Mouse (Mus musculus): ENCODE data around the gene Bckdk. TPM values are rescaled to one million over a fixed set of nuclear protein-coding genes. Genes with fewer than 3 reads are reported as not detected.
"Not testable (repeated sequence)": the region's sequence is repeated elsewhere in the genome, so short reads cannot be mapped to it uniquely, and the experiment has no call there.

Bckdk gene
- polyA plus RNA-seq, 1 experiment from 2014 or later, result 69.2 TPM

DNA sequence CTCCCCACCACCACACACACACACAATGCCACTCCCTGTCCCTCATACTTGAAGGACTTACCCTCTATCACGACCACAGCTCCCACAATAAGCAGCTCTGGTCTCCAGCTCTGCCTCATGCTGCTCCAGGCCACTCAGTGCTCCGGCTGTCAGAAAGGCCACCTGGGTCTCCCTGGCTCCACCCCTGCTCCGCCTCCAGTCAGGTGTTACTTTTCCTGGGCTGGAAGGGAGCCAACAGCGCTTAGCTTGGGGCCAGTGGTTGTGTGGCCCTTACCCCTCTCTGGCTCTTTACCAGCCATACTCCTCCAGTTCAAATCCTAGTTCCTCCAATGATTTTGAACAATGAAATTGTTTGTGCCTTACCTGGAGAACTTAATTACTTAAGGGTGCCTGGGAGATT is 13.1 kb upstream of the Bckdk start, which contains the start of gene Prss53:
Gene Prss53, minus strand, starts transcription at position 173 of the 400 bp plus-strand sequence.
- no peak within 1 kb of the TSS for H3K4me3 ChIP-seq (replicated peaks; ENCODE audit: low read length)
- no peak for ATAC-seq (ENCODE audit: low FRiP score)
- H3K4me2 ChIP-seq (replicated peaks), result no peak within 1 kb of the TSS
- H3K27ac ChIP-seq, result no peak within 1 kb of the TSS
- no peak for DNase-seq (ENCODE audit: low spot score)
- 30% methylated on average over 4 of the region's 4 CpGs for WGBS
- H3K27me3 ChIP-seq (ENCODE audit: control insufficient read depth, insufficient read depth, low read length), result no peaks in the 10 kb centered on the region
- peaks cover 9% of the 10 kb centered on the region for H3K4me1 ChIP-seq (replicated peaks; ENCODE audit: control insufficient read depth, insufficient read depth, low read length)
- H3K9me3 ChIP-seq (ENCODE audit: control insufficient read depth, low read length), result no peaks in the 10 kb centered on the region
- H3K36me3 ChIP-seq (replicated peaks; ENCODE audit: control insufficient read depth, insufficient read depth), result peaks cover 66% of the 10 kb centered on the region
- no peak within 1 kb of the TSS for H3K9ac ChIP-seq

DNA sequence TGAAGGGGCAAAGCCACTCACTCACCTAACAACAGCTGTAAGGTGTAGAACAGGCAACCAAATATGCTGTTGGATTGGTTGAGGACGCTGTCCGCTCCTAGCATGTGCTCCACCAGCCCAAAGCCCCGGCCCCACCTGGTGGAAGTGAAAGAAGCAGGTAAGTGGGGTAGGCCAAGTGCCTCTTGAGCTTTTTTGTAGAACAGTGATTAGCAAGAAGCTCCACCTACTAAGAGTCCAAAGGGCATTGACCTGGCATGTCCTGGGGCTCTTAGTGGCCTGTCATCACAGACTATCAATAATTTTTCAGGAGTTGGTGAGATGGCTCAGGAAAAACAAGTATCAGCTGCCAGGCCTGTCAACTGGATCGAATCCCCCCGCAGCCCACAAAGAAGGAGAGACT is 9.4 kb upstream of the Bckdk start:
- H3K4me2 ChIP-seq (replicated peaks), result peak overlapping the region; percentile 57
- H3K4me1 ChIP-seq (replicated peaks; ENCODE audit: control insufficient read depth, insufficient read depth, low read length), result peaks cover 9% of the 10 kb centered on the region
- DNase-seq (ENCODE audit: low spot score) (no peak), ATAC-seq (ENCODE audit: low FRiP score) (no peak)
- peaks cover 29% of the 10 kb centered on the region for H3K36me3 ChIP-seq (replicated peaks; ENCODE audit: control insufficient read depth, insufficient read depth)
- peak overlapping the region; percentile 59; the same call in 1 of the 2 replicates for H3K9ac ChIP-seq
- no peak overlapping the region for H3K27ac ChIP-seq
- no peaks in the 10 kb centered on the region for H3K9me3 ChIP-seq (ENCODE audit: control insufficient read depth, low read length)
- 93% methylated on average over 5 of the region's 5 CpGs for WGBS
- H3K4me3 ChIP-seq (replicated peaks; ENCODE audit: low read length), result peak overlapping the region; percentile 47; the same call in 1 of the 2 replicates
- H3K27me3 ChIP-seq (ENCODE audit: control insufficient read depth, insufficient read depth, low read length), result no peaks in the 10 kb centered on the region

DNA sequence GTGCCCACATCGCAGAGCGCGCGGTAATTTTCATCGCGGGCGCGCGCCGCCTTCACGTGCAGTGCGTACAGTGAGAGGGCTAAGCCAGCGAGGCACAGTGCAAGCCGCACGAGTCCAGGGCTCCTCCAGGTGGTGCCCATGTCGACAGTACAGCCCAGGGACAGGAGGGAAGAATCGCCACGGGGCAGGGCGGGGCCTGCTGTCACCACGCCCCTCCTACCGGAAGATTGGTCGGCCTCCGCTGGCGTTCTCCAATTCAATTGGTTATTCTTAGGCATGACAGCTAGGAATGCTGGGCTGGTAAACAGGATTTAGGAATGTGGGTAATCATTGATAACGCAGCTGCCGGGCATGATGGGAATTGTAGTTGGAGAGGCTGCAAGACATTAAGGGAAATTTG is 8.4 kb upstream of the Bckdk start, which contains the start of the genes Gm21974 and Vkorc1:
Gene Gm21974, minus strand, starts transcription at position 13 of the 400 bp plus-strand sequence.
Gene Vkorc1, minus strand, starts transcription at position 176 of the 400 bp plus-strand sequence.
- peak within 1 kb of the TSS; percentile 57 for H3K4me2 ChIP-seq (replicated peaks)
- H3K27me3 ChIP-seq (ENCODE audit: control insufficient read depth, insufficient read depth, low read length), result no peaks in the 10 kb centered on the region
- peak within 1 kb of the TSS; percentile 47 for H3K4me3 ChIP-seq (replicated peaks; ENCODE audit: low read length)
- H3K4me1 ChIP-seq (replicated peaks; ENCODE audit: control insufficient read depth, insufficient read depth, low read length), result peaks cover 9% of the 10 kb centered on the region
- H3K27ac ChIP-seq, result peak within 1 kb of the TSS; percentile 48
- H3K36me3 ChIP-seq (replicated peaks; ENCODE audit: control insufficient read depth, insufficient read depth), result peaks cover 21% of the 10 kb centered on the region
- DNase-seq (ENCODE audit: low spot score), result peak; percentile 93
- peak; percentile 98 for ATAC-seq (ENCODE audit: low FRiP score)
- under 1% methylated on average over 26 of the region's 26 CpGs for WGBS
- no peaks in the 10 kb centered on the region for H3K9me3 ChIP-seq (ENCODE audit: control insufficient read depth, low read length)
- H3K9ac ChIP-seq, result peak within 1 kb of the TSS; percentile 59

DNA sequence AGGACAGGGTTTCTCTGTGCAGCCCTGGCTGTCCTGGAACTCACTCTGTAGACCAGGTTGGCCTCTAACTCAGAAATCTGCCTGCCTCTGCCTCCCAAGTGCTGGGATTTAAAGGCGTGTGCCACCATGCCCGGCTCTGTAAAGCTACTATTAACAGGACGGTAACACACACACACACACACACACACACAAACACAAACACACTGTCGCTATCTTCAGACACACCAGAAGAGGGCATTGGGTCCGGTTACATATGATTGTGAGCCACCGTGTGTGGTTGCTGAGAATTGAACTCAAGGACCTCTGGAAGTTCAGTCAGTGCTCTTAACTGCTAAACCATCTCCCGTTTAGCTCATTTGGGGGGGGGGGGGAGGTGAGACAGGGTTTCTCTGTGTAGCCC is 8.0 kb upstream of the Bckdk start:
- Histone ChIP-seq H3K4me2 (replicated peaks) (peak overlapping the region; percentile 57; the same call in 1 of the 2 replicates), H3K36me3 (replicated peaks; ENCODE audit: control insufficient read depth, insufficient read depth) (peaks cover 21% of the 10 kb centered on the region)
- DNase-seq (ENCODE audit: low spot score); H3K9ac ChIP-seq; H3K27me3 ChIP-seq (ENCODE audit: control insufficient read depth, insufficient read depth, low read length); H3K4me3 ChIP-seq (replicated peaks; ENCODE audit: low read length); H3K9me3 ChIP-seq (ENCODE audit: control insufficient read depth, low read length); H3K27ac ChIP-seq; H3K4me1 ChIP-seq (replicated peaks; ENCODE audit: control insufficient read depth, insufficient read depth, low read length); ATAC-seq (ENCODE audit: low FRiP score): not testable (repeated sequence)
- WGBS, result 70% methylated on average over 7 of the region's 7 CpGs

DNA sequence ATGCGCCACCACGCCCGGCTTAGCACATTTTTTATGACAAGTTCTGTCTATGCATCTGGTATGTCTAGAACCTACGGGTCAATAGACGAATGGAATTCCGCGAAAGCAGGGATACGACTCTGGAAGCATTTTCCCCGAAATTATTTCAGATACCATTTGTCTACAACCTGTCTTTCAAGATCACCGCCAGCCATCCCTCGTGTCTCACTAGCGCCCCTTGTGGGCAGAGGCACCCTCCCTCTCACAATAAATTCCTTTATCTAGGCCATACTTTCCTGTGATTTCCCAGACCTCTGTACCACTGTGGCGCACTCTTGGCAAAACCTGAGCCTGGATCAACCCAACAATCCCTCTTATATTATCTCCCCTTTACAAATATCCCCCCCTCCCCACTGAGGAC is 7.5 kb upstream of the Bckdk start:
- no peaks in the 10 kb centered on the region for H3K27me3 ChIP-seq (ENCODE audit: control insufficient read depth, insufficient read depth, low read length)
- H3K4me2 ChIP-seq (replicated peaks), result no peak overlapping the region
- H3K4me1 ChIP-seq (replicated peaks; ENCODE audit: control insufficient read depth, insufficient read depth, low read length), result peaks cover 9% of the 10 kb centered on the region
- H3K9ac ChIP-seq, result no peak overlapping the region
- peaks cover 17% of the 10 kb centered on the region for H3K36me3 ChIP-seq (replicated peaks; ENCODE audit: control insufficient read depth, insufficient read depth)
- no peak overlapping the region for H3K27ac ChIP-seq
- H3K4me3 ChIP-seq (replicated peaks; ENCODE audit: low read length), result no peak overlapping the region
- no peaks in the 10 kb centered on the region for H3K9me3 ChIP-seq (ENCODE audit: control insufficient read depth, low read length)
- DNase-seq (ENCODE audit: low spot score), result peak; percentile 53
- WGBS, result 65% methylated on average over 13 of the region's 13 CpGs
- no peak for ATAC-seq (ENCODE audit: low FRiP score)

DNA sequence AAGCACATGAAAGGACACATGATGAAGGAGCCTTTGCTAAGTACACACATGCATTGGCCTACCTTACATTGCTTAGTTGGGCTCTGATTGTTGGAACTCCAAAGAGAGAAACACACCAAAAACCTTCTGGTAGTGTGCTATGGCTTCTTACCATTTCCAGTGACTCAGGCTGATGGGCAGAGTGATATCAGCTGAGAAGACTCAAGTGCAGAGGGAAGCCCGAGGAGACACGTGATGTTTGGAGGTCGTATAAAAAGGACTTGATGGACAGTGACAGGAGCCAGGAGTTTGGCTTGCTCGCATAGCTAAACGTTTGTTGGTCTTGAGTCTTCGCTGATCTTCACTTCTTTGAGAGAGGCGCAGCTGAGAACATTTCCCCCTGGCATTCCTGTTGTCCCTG is 6.3 kb upstream of the Bckdk start:
- 93% methylated on average over 7 of the region's 7 CpGs for WGBS
- Histone ChIP-seq H3K4me1 (replicated peaks; ENCODE audit: control insufficient read depth, insufficient read depth, low read length) (peaks cover 9% of the 10 kb centered on the region), H3K27me3 (ENCODE audit: control insufficient read depth, insufficient read depth, low read length) (no peaks in the 10 kb centered on the region), H3K4me2 (replicated peaks) (no peak overlapping the region), H3K4me3 (replicated peaks; ENCODE audit: low read length) (no peak overlapping the region), H3K9ac (no peak overlapping the region), H3K36me3 (replicated peaks; ENCODE audit: control insufficient read depth, insufficient read depth) (peaks cover 13% of the 10 kb centered on the region), H3K27ac (no peak overlapping the region), H3K9me3 (ENCODE audit: control insufficient read depth, low read length) (no peaks in the 10 kb centered on the region)
- DNase-seq (ENCODE audit: low spot score), result no peak
- ATAC-seq (ENCODE audit: low FRiP score), result no peak

DNA sequence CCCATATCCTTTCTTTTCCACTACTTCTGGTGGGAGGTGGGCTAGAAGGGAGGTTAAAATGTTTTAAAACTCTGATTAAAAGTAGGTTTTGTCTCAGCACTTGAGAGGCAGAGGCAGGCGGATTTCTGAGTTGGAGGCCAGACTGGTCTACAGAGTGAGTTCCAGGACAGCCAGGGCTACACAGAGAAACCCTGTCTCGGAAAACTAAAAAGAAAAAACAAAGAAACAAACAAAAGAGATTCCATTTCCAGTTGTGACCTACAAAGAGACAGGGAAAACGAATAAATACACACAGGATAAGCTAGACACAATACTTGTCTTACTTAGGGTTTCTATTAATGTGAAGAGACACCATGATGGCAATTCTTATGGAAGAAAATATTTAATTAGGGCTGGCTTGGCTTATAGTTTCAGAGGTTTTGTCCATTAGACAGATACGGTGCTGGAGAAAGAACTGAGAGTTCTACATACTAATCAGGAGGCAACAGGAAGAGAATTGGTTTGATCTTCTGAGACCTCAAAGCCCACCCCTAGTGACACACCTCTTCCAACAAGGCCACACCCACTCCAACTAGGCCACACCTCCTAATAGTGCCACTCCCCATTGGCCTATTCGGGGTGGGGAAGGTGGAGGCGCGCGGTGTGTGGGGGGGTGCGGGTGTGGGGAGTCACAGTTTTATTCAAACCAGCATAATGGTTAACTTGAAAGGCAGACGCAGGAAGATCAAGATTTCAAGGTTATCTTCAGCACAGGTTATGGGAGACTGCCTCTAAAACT is 5.5 kb upstream of the Bckdk start:
- no peaks in the 10 kb centered on the region for H3K27me3 ChIP-seq (ENCODE audit: control insufficient read depth, insufficient read depth, low read length)
- DNase-seq (ENCODE audit: low spot score), result no peak
- no peak overlapping the region for H3K4me3 ChIP-seq (replicated peaks; ENCODE audit: low read length)
- no peaks in the 10 kb centered on the region for H3K9me3 ChIP-seq (ENCODE audit: control insufficient read depth, low read length)
- no peak overlapping the region for H3K9ac ChIP-seq
- ATAC-seq (ENCODE audit: low FRiP score), result no peak
- no peak overlapping the region for H3K4me2 ChIP-seq (replicated peaks)
- peaks cover 9% of the 10 kb centered on the region for H3K4me1 ChIP-seq (replicated peaks; ENCODE audit: control insufficient read depth, insufficient read depth, low read length)
- WGBS, result 39% methylated on average over 10 of the region's 10 CpGs
- 0 out of 2 replicates have a peak, but pooled peaks cover 5% of the 10 kb centered on the region for H3K36me3 ChIP-seq (replicated peaks; ENCODE audit: control insufficient read depth, insufficient read depth)
- no peak overlapping the region for H3K27ac ChIP-seq

DNA sequence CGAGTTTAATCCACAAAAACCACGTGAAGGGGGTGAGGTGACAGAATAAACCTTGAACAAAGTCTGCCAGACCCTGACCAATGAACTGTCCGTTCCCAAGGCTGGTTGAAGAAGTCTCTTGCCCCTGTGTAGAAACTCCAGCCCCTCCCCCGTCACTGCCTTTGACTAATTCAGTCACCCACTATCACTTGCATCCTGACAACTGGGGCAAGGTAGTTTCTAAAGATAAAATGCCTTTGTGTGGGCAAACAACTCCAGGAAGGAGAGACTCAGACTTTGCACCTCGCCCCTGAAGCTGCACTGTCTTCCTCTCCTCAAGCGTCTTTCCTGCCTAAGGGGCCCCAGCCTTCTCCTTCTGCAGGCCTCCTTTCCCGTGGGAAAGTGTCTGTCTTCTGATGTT is 3.9 kb upstream of the Bckdk start:
- Histone ChIP-seq H3K27ac (no peak overlapping the region), H3K9me3 (ENCODE audit: control insufficient read depth, low read length) (no peaks in the 10 kb centered on the region), H3K36me3 (replicated peaks; ENCODE audit: control insufficient read depth, insufficient read depth) (no peaks in the 10 kb centered on the region), H3K9ac (no peak overlapping the region), H3K4me1 (replicated peaks; ENCODE audit: control insufficient read depth, insufficient read depth, low read length) (peaks cover 7% of the 10 kb centered on the region), H3K4me2 (replicated peaks) (no peak overlapping the region), H3K4me3 (replicated peaks; ENCODE audit: low read length) (no peak overlapping the region), H3K27me3 (ENCODE audit: control insufficient read depth, insufficient read depth, low read length) (no peaks in the 10 kb centered on the region)
- ATAC-seq (ENCODE audit: low FRiP score) (no peak), DNase-seq (ENCODE audit: low spot score) (no peak)
- WGBS, result 53% methylated on average over 7 of the region's 7 CpGs

DNA sequence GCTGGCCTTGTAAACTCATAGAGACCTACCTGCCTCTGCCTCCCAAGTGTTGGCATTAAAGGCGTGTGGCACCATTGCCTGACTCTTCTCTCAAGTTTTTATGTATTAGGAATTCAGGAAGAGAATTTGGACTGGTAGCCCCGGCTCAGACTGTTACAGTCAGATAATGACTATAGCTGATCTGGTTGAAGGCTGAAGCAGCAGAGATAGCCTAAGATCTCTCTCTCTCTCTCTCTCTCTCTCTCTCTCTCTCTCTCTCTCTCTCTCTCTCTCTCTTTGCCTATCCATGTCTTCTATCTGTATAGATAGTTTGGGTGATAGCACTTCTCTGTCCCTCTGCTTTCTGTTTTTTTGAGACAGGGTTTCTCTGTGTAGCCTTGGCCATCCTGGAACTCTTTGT is 2.1 kb upstream of the Bckdk start:
- H3K9me3 ChIP-seq (ENCODE audit: control insufficient read depth, low read length), result no peaks in the 10 kb centered on the region
- H3K27me3 ChIP-seq (ENCODE audit: control insufficient read depth, insufficient read depth, low read length), result no peaks in the 10 kb centered on the region
- 63% methylated on average over 2 of the region's 2 CpGs for WGBS
- H3K36me3 ChIP-seq (replicated peaks; ENCODE audit: control insufficient read depth, insufficient read depth), result peaks cover 6% of the 10 kb centered on the region
- H3K4me3 ChIP-seq (replicated peaks; ENCODE audit: low read length), result no peak overlapping the region
- no peak overlapping the region for H3K27ac ChIP-seq
- H3K9ac ChIP-seq, result no peak overlapping the region
- H3K4me1 ChIP-seq (replicated peaks; ENCODE audit: control insufficient read depth, insufficient read depth, low read length), result peaks cover 7% of the 10 kb centered on the region
- DNase-seq (ENCODE audit: low spot score), result no peak
- no peak overlapping the region for H3K4me2 ChIP-seq (replicated peaks)
- no peak for ATAC-seq (ENCODE audit: low FRiP score)
